Mouse (Mus musculus): ENCODE results near the gene Sp1. TPM values are rescaled to one million over a fixed set of nuclear protein-coding genes. Genes with fewer than 3 reads are reported as not detected.

Sp1 gene
- total RNA-seq, 1 experiment from 2014 or later, result 105 TPM

GRCm38 (mm10) chr15:102395061-102395460 is 10.9 kb upstream of the Sp1 start:
- ATAC-seq (ENCODE audit: extremely low read depth, insufficient number of reproducible peaks, low FRiP score, poor library complexity, severe bottlenecking), result no peak

- no peak for ATAC-seq (ENCODE audit: extremely low read depth, insufficient number of reproducible peaks, low FRiP score, poor library complexity, severe bottlenecking)
These were observed 7.3 kb upstream of the Sp1 start for GRCm38 (mm10) chr15:102398629-102399028.

- ATAC-seq (ENCODE audit: extremely low read depth, insufficient number of reproducible peaks, low FRiP score, poor library complexity, severe bottlenecking), result peak; percentile 73
These were observed 6.4 kb upstream of the Sp1 start for GRCm38 (mm10) chr15:102399229-102400221.

GRCm38 (mm10) chr15:102400476-102401045 is 5.4 kb upstream of the Sp1 start:
- no peak for ATAC-seq (ENCODE audit: extremely low read depth, insufficient number of reproducible peaks, low FRiP score, poor library complexity, severe bottlenecking)

GRCm38 (mm10) chr15:102401278-102401677 is 4.7 kb upstream of the Sp1 start:
- ATAC-seq (ENCODE audit: extremely low read depth, insufficient number of reproducible peaks, low FRiP score, poor library complexity, severe bottlenecking), result no peak

- ATAC-seq (ENCODE audit: extremely low read depth, insufficient number of reproducible peaks, low FRiP score, poor library complexity, severe bottlenecking), result no peak
These were observed 3.7 kb upstream of the Sp1 start for GRCm38 (mm10) chr15:102402210-102402609.

GRCm38 (mm10) chr15:102404608-102405488 is 1.1 kb upstream of the Sp1 start:
- peak; percentile 7 for ATAC-seq (ENCODE audit: extremely low read depth, insufficient number of reproducible peaks, low FRiP score, poor library complexity, severe bottlenecking)

- no peak for ATAC-seq (ENCODE audit: extremely low read depth, insufficient number of reproducible peaks, low FRiP score, poor library complexity, severe bottlenecking)
These were observed 411 bp downstream of the Sp1 start for GRCm38 (mm10) chr15:102406196-102406911.

GRCm38 (mm10) chr15:102406912-102407580 is 1.1 kb downstream of the Sp1 start:
- ATAC-seq (ENCODE audit: extremely low read depth, insufficient number of reproducible peaks, low FRiP score, poor library complexity, severe bottlenecking), result no peak

- no peak for ATAC-seq (ENCODE audit: extremely low read depth, insufficient number of reproducible peaks, low FRiP score, poor library complexity, severe bottlenecking)
These were observed 2.0 kb downstream of the Sp1 start for GRCm38 (mm10) chr15:102407681-102408557.

- no peak for ATAC-seq (ENCODE audit: extremely low read depth, insufficient number of reproducible peaks, low FRiP score, poor library complexity, severe bottlenecking)
These were observed 2.7 kb downstream of the Sp1 start for GRCm38 (mm10) chr15:102408558-102409130.

- ATAC-seq (ENCODE audit: extremely low read depth, insufficient number of reproducible peaks, low FRiP score, poor library complexity, severe bottlenecking), result no peak
These were observed 3.3 kb downstream of the Sp1 start for GRCm38 (mm10) chr15:102409286-102409685.

- no peak for ATAC-seq (ENCODE audit: extremely low read depth, insufficient number of reproducible peaks, low FRiP score, poor library complexity, severe bottlenecking)
These were observed 5.1 kb downstream of the Sp1 start for GRCm38 (mm10) chr15:102411077-102411476.

GRCm38 (mm10) chr15:102413687-102414086 is 7.7 kb downstream of the Sp1 start:
- ATAC-seq (ENCODE audit: extremely low read depth, insufficient number of reproducible peaks, low FRiP score, poor library complexity, severe bottlenecking), result no peak

- ATAC-seq (ENCODE audit: extremely low read depth, insufficient number of reproducible peaks, low FRiP score, poor library complexity, severe bottlenecking), result no peak
These were observed 11.6 kb downstream of the Sp1 start for GRCm38 (mm10) chr15:102417524-102417923.

- no peak for ATAC-seq (ENCODE audit: extremely low read depth, insufficient number of reproducible peaks, low FRiP score, poor library complexity, severe bottlenecking)
These were observed 15.0 kb downstream of the Sp1 start for GRCm38 (mm10) chr15:102420986-102421385.

- peak; percentile 75 for ATAC-seq (ENCODE audit: extremely low read depth, insufficient number of reproducible peaks, low FRiP score, poor library complexity, severe bottlenecking)
These were observed 15.5 kb downstream of the Sp1 start for GRCm38 (mm10) chr15:102421437-102421836.

Measured in neutrophil, adult 5-6 weeks (primary cell).